Mouse (Mus musculus) lung, postnatal 0 days (tissue): ENCODE results near the gene Sntg2. TPM values are rescaled to one million over a fixed set of nuclear protein-coding genes. Genes with fewer than 3 reads are reported as not detected.
A peak's percentile ranks its signal among the peaks of the same experiment; 100 is the strongest.

Experiments
- ATAC-seq: fragments of 200-750 bp; cut with Nextera tagmentation; 2 replicates; pipeline ENCODE4 v1.8.0; 2017; ENCODE audit warnings: moderate library complexity
- DNase-seq: peaks from one replicate; pipeline ENCODE4 v3.0.0-alpha.2; 2016; ENCODE audit warnings: low spot score
- H3K27ac ChIP-seq: fragments of 300-500 bp; sonication (generic); 2 replicates; pipeline ENCODE4 v1.5.1; 2014; ENCODE audit warnings: antibody characterized with exemption, mild to moderate bottlenecking, low read length, mixed read lengths
- H3K27me3 ChIP-seq: fragments of 300-500 bp; sonication (generic); replicated peaks from 2 replicates; pipeline ENCODE4 v1.6.1; 2014; ENCODE audit warnings: low read length, mixed read lengths; ENCODE audit not compliant: insufficient read depth
- H3K36me3 ChIP-seq: fragments of 300-500 bp; sonication (generic); 2 replicates; pipeline ENCODE4 v1.6.1; 2014; ENCODE audit warnings: low read length, mixed read lengths; ENCODE audit not compliant: insufficient read depth
- H3K4me1 ChIP-seq: fragments of 300-500 bp; sonication (generic); 2 replicates; pipeline ENCODE4 v1.6.1; 2014; ENCODE audit warnings: antibody characterized with exemption, low read depth, low read length, mixed read lengths; ENCODE audit not compliant: insufficient read depth
- H3K4me2 ChIP-seq: fragments of 300-500 bp; sonication (generic); replicated peaks from 2 replicates; pipeline ENCODE4 v1.6.1; 2014; ENCODE audit warnings: low read depth, mild to moderate bottlenecking, low read length, moderate library complexity, mixed read lengths
- H3K4me3 ChIP-seq: fragments of 300-500 bp; sonication (generic); 2 replicates; pipeline ENCODE4 v1.5.1; 2014; ENCODE audit warnings: low read depth, low read length
- H3K9ac ChIP-seq: fragments of 300-500 bp; sonication (generic); replicated peaks from 2 replicates; pipeline ENCODE4 v1.6.1; 2014; ENCODE audit warnings: low read depth, mild to moderate bottlenecking
- H3K9me3 ChIP-seq: fragments of 300-500 bp; sonication (generic); 2 replicates; pipeline ENCODE4 v1.6.1; 2016; ENCODE audit warnings: low read length, mixed read lengths
- CTCF ChIP-seq: IDR thresholded peaks from 2 replicates; pipeline ENCODE4 v1.5.1; 2016; ENCODE audit warnings: antibody characterized with exemption, mild to moderate bottlenecking
- EP300 ChIP-seq: IDR thresholded peaks from 2 replicates; pipeline ENCODE4 v1.6.1; 2016; ENCODE audit warnings: antibody characterized with exemption, mild to moderate bottlenecking, control low read depth
- WGBS: fragments of 180-500 bp; shearing (Covaris S2); extraction: QIAGEN DNeasy Blood & Tissue Kit; methylation state at CpG from one replicate; pipeline ENCODE4 v1.1.7; 2014; 5-methylcytosine and 5-hydroxymethylcytosine counted together
- polyA plus RNA-seq: library from polyadenylated mRNA; unstranded; fragments of >200 nt; fragmentation: Nextera tagmentation; extraction: Ambion mirVana; gene quantifications from 2 replicates; pipeline ENCODE4 v1.2.1, GENCODE M21; 2015

Sntg2 gene
- polyA plus RNA-seq, 1 experiment from 2014 or later: 5.3 TPM

DNA sequence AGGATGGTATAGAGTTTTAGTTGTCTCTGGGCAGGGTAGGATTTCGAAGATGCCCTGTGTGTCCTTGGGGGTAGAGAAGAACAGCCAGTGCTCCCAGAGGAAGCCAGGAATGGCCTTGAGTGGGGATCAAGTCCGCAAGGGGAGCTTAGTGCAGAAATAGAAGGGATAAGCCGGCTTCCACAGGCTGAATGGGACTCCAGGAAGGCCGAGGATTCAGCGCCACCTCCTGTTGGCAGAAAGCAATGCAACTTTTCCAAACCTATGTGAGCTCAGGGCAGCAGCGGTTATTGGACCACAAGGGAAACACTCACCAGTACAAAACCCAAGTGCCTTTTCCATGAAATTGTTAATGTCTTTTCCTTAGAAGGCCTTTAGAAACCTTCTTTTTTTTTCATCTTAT is 3.4 kb downstream of the Sntg2 start:
- no peaks in the 10 kb centered on the region for H3K36me3 ChIP-seq
- peaks cover 3% of the 10 kb centered on the region; the same call in 1 of the 2 replicates for H3K4me1 ChIP-seq
- ATAC-seq (no peak), DNase-seq (peak; percentile 86)
- H3K4me2 ChIP-seq: no peak overlapping the region
- WGBS: 10% methylated on average over 6 of the region's 6 CpGs
- H3K9me3 ChIP-seq: no peaks in the 10 kb centered on the region
- H3K27me3 ChIP-seq: no peaks in the 10 kb centered on the region
- no peak overlapping the region for H3K4me3 ChIP-seq
- no peak overlapping the region for H3K27ac ChIP-seq
- no peak for TF ChIP-seq EP300
- TF ChIP-seq CTCF: peak; percentile 93
- H3K9ac ChIP-seq: no peak overlapping the region

DNA sequence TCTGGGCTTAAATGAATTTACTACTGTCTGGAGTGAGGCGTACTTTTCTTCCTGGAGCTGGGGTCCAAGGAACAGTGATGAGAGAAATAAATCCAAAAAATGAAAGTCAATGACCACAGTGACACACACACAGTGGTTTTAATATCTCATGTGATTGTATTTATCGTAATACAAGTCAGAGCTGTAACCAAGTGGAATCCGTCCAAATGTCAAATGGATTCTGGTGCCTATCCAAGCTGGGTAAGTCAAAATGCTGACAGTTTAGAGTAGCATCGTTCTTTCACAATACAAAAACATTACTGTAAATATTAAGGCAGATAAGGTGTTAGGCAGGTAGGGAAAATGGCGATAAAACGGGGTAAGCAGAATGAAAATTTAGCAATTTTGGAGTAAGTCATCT is 4.0 kb downstream of the Sntg2 start:
- TF ChIP-seq CTCF: no peak
- TF ChIP-seq EP300: no peak
- no peak overlapping the region for H3K4me3 ChIP-seq
- no peak overlapping the region for H3K9ac ChIP-seq
- no peak overlapping the region for H3K27ac ChIP-seq
- H3K36me3 ChIP-seq: no peaks in the 10 kb centered on the region
- H3K4me1 ChIP-seq: peaks cover 3% of the 10 kb centered on the region; the same call in 1 of the 2 replicates
- H3K4me2 ChIP-seq: no peak overlapping the region
- WGBS: 79% methylated on average over 6 of the region's 6 CpGs
- H3K9me3 ChIP-seq: no peaks in the 10 kb centered on the region
- ATAC-seq: no peak
- no peaks in the 10 kb centered on the region for H3K27me3 ChIP-seq
- DNase-seq: no peak

GRCm38 (mm10) chr12:30362306-30362705 is 10.9 kb downstream of the Sntg2 start:
- Histone ChIP-seq H3K9ac (no peak overlapping the region), H3K27me3 (no peaks in the 10 kb centered on the region), H3K4me3 (no peak overlapping the region), H3K4me2 (no peak overlapping the region), H3K36me3 (no peaks in the 10 kb centered on the region), H3K4me1 (no peaks in the 10 kb centered on the region), H3K27ac (no peak overlapping the region), H3K9me3 (no peaks in the 10 kb centered on the region)
- 61% methylated on average over 2 of the region's 2 CpGs for WGBS
- ATAC-seq: no peak
- no peak for DNase-seq
- no peak for TF ChIP-seq EP300
- no peak for TF ChIP-seq CTCF

- H3K27ac ChIP-seq: no peak overlapping the region
- TF ChIP-seq EP300 (no peak), CTCF (no peak)
- H3K4me3 ChIP-seq: no peak overlapping the region
- H3K9me3 ChIP-seq: no peaks in the 10 kb centered on the region
- H3K9ac ChIP-seq: no peak overlapping the region
- H3K36me3 ChIP-seq: no peaks in the 10 kb centered on the region
- no peak for DNase-seq
- H3K4me1 ChIP-seq: no peaks in the 10 kb centered on the region
- H3K4me2 ChIP-seq: no peak overlapping the region
- no peaks in the 10 kb centered on the region for H3K27me3 ChIP-seq
- WGBS: 32% methylated on average over 6 of the region's 6 CpGs
- ATAC-seq: no peak
Measured at GRCm38 (mm10) chr12:30357666-30358065, 15.5 kb downstream of the Sntg2 start.

DNA sequence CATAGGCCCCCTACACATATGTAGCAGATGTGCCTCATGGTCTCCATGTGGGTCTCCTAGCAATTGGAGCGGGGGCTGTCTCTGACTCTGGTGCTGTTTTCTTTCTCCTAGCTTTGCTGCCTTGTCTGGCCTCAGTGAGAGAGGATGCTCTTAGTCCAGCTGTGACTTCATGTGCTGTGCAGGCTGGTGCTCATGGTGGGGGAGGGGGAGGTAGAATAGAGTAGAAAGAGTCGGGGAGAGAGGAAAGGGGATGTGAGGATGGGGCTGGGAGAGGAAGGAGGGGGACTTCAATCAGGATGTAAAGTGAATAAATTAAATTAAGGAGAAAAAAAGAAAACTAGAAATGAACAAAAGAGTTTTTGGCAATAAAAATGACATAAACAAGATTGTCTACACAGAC is 20.8 kb downstream of the Sntg2 start:
- H3K9me3 ChIP-seq: no peaks in the 10 kb centered on the region
- H3K4me3 ChIP-seq: no peak overlapping the region
- WGBS: 64% methylated on average over 2 of the region's 2 CpGs
- no peak overlapping the region for H3K4me2 ChIP-seq
- no peak for TF ChIP-seq CTCF
- H3K27me3 ChIP-seq: no peaks in the 10 kb centered on the region
- no peaks in the 10 kb centered on the region for H3K36me3 ChIP-seq
- DNase-seq: no peak
- no peak overlapping the region for H3K27ac ChIP-seq
- H3K9ac ChIP-seq: no peak overlapping the region
- no peak for ATAC-seq
- H3K4me1 ChIP-seq: no peaks in the 10 kb centered on the region

GRCm38 (mm10) chr12:30348036-30348435 is 25.1 kb downstream of the Sntg2 start:
- no peak for TF ChIP-seq CTCF
- TF ChIP-seq EP300: no peak
- Histone ChIP-seq H3K4me3 (no peak overlapping the region), H3K9me3 (no peaks in the 10 kb centered on the region), H3K36me3 (no peaks in the 10 kb centered on the region), H3K4me1 (no peaks in the 10 kb centered on the region; the same call in 1 of the 2 replicates), H3K27ac (no peak overlapping the region), H3K9ac (no peak overlapping the region), H3K4me2 (no peak overlapping the region), H3K27me3 (no peaks in the 10 kb centered on the region)
- no peak for ATAC-seq
- DNase-seq: no peak
- WGBS: 83% methylated on average over 1 of the region's 1 CpGs

GRCm38 (mm10) chr12:30347284-30347683 is 25.9 kb downstream of the Sntg2 start:
- DNase-seq: no peak
- Histone ChIP-seq H3K27ac (no peak overlapping the region), H3K4me2 (no peak overlapping the region), H3K27me3 (no peaks in the 10 kb centered on the region), H3K36me3 (no peaks in the 10 kb centered on the region), H3K9ac (no peak overlapping the region), H3K4me3 (no peak overlapping the region), H3K4me1 (no peaks in the 10 kb centered on the region; the same call in 1 of the 2 replicates), H3K9me3 (no peaks in the 10 kb centered on the region)
- no peak for ATAC-seq
- WGBS: 76% methylated on average over 4 of the region's 4 CpGs
- TF ChIP-seq EP300 (no peak), CTCF (no peak)
